Mouse (Mus musculus) midbrain, embryonic 13.5 days (tissue): ENCODE results near the gene Clec11a. TPM values are rescaled to one million over a fixed set of nuclear protein-coding genes. Genes with fewer than 3 reads are reported as not detected.

Experiments used
- polyA plus RNA-seq: library from polyadenylated mRNA; unstranded; fragments of >200 nt; fragmentation: Nextera tagmentation; extraction: Ambion mirVana; gene quantifications from 2 replicates; pipeline ENCODE4 v1.2.1, GENCODE M21; 2015

Clec11a gene
- polyA plus RNA-seq, 1 experiment from 2014 or later: 3.7 TPM

Other genes with a start within 250 kb of the Clec11a start
- gene Klk1b21, start 204.6 kb downstream of the Clec11a start, polyA plus RNA-seq: not detected in 2 replicates
- not detected in 2 replicates for gene Klk1b22, start 194.2 kb downstream of the Clec11a start, polyA plus RNA-seq
- not detected in 2 replicates for gene Klk1b16, start 170.1 kb downstream of the Clec11a start, polyA plus RNA-seq
- not detected in 2 replicates for gene Klk1b24, start 118.7 kb downstream of the Clec11a start, polyA plus RNA-seq
- not detected in 2 replicates for gene Klk1b3, start 108.7 kb downstream of the Clec11a start, polyA plus RNA-seq
- not detected in 2 replicates for gene Klk1b4, start 99.5 kb downstream of the Clec11a start, polyA plus RNA-seq
- not detected in 2 replicates for gene Klk1b5, start 91.0 kb downstream of the Clec11a start, polyA plus RNA-seq
- not detected in 2 replicates for gene Klk1, start 81.5 kb downstream of the Clec11a start, polyA plus RNA-seq
- not detected in 2 replicates for gene Gm36864, start 70.7 kb downstream of the Clec11a start, polyA plus RNA-seq
- 1.5 and 1.6 TPM in 2 replicates for gene 1700028J19Rik, start 60.2 kb downstream of the Clec11a start, polyA plus RNA-seq
- gene 2410002F23Rik, start 60.2 kb downstream of the Clec11a start, polyA plus RNA-seq: 205 and 217 TPM in 2 replicates
- gene Acp4, start 49.5 kb downstream of the Clec11a start, polyA plus RNA-seq: 0.09 TPM in 1 of 2 replicates, not detected in the other
- not detected in 2 replicates for gene Gm15517, start 45.5 kb downstream of the Clec11a start, polyA plus RNA-seq
- gene Shank1, start 3.4 kb upstream of the Clec11a start, polyA plus RNA-seq: 26.0 and 26.4 TPM in 2 replicates
- gene Syt3, start 77.2 kb upstream of the Clec11a start, polyA plus RNA-seq: 16.9 and 17.6 TPM in 2 replicates
- gene 1700008O03Rik, start 78.9 kb upstream of the Clec11a start, polyA plus RNA-seq: 0.70 and 1.4 TPM in 2 replicates
- gene Lrrc4b, start 122.1 kb upstream of the Clec11a start, polyA plus RNA-seq: 15.7 and 16.4 TPM in 2 replicates
- gene Aspdh, start 158.5 kb upstream of the Clec11a start, polyA plus RNA-seq: 8.6 and 10.8 TPM in 2 replicates
- 41.6 and 44.8 TPM in 2 replicates for gene Josd2, start 161.1 kb upstream of the Clec11a start, polyA plus RNA-seq
- 118 and 129 TPM in 2 replicates for gene Emc10, start 189.6 kb upstream of the Clec11a start, polyA plus RNA-seq
- 43.0 and 46.1 TPM in 2 replicates for gene Fam71e1, start 189.7 kb upstream of the Clec11a start, polyA plus RNA-seq
- 0.16 and 0.23 TPM in 2 replicates for gene Mybpc2, start 217.8 kb upstream of the Clec11a start, polyA plus RNA-seq
- not detected in 2 replicates for gene Spib, start 225.2 kb upstream of the Clec11a start, polyA plus RNA-seq
- 38.7 and 40.1 TPM in 2 replicates for gene Pold1, start 241.9 kb upstream of the Clec11a start, polyA plus RNA-seq
- 71.3 and 74.9 TPM in 2 replicates for gene Nr1h2, start 247.0 kb upstream of the Clec11a start, polyA plus RNA-seq